Mouse (Mus musculus) lung, embryonic 16.5 days (tissue): Measurements from ENCODE around the gene Timm13. TPM values are rescaled to one million over a fixed set of nuclear protein-coding genes. Genes with fewer than 3 reads are reported as not detected.
A peak's percentile ranks its signal among the peaks of the same experiment; 100 is the strongest.

Source experiments
- ATAC-seq: fragments of 200-750 bp; cut with Nextera tagmentation; 2 replicates; pipeline ENCODE4 v1.8.0; 2017; ENCODE audit warnings: low read depth, mild to moderate bottlenecking, moderate library complexity
- H3K27ac ChIP-seq: fragments of 300-500 bp; sonication (generic); 2 replicates; pipeline ENCODE4 v1.5.1; 2014; ENCODE audit warnings: mild to moderate bottlenecking, control low read depth, low read length
- H3K27me3 ChIP-seq: fragments of 300-500 bp; sonication (generic); 2 replicates; pipeline ENCODE4 v1.6.1; 2014; ENCODE audit warnings: low read depth, low read length, mixed read lengths; ENCODE audit not compliant: control insufficient read depth, insufficient read depth
- H3K36me3 ChIP-seq: fragments of 300-500 bp; sonication (generic); 2 replicates; pipeline ENCODE4 v1.6.1; 2014; ENCODE audit warnings: low read length; ENCODE audit not compliant: control insufficient read depth, insufficient read depth
- H3K4me1 ChIP-seq: fragments of 300-500 bp; sonication (generic); replicated peaks from 2 replicates; pipeline ENCODE4 v1.6.1; 2014; ENCODE audit warnings: low read length, mixed read lengths; ENCODE audit not compliant: control insufficient read depth, insufficient read depth
- H3K4me2 ChIP-seq: fragments of 300-500 bp; sonication (generic); 2 replicates; pipeline ENCODE4 v1.6.1; 2014; ENCODE audit warnings: low read depth, low read length, control low read depth
- H3K4me3 ChIP-seq: fragments of 300-500 bp; sonication (generic); 2 replicates; pipeline ENCODE4 v1.5.1; 2014; ENCODE audit warnings: mild to moderate bottlenecking, low read length, control low read depth
- H3K9ac ChIP-seq: fragments of 300-500 bp; sonication (generic); 2 replicates; pipeline ENCODE4 v1.6.1; 2014; ENCODE audit warnings: low read length, control low read depth
- H3K9me3 ChIP-seq: fragments of 300-500 bp; sonication (generic); 2 replicates; pipeline ENCODE4 v1.6.1; 2016; ENCODE audit warnings: low read length; ENCODE audit not compliant: control insufficient read depth
- WGBS: fragments of 180-500 bp; shearing (Covaris S2); extraction: QIAGEN DNeasy Blood & Tissue Kit; methylation state at CpG from one replicate; pipeline ENCODE4 v1.1.7; 2014; 5-methylcytosine and 5-hydroxymethylcytosine counted together
- polyA plus RNA-seq: library from polyadenylated mRNA; unstranded; fragments of >200 nt; fragmentation: Nextera tagmentation; extraction: Ambion mirVana; gene quantifications from 2 replicates; pipeline ENCODE4 v1.2.1, GENCODE M21; 2015

The Timm13 gene
- polyA plus RNA-seq, 1 experiment from 2014 or later = 297 TPM

- H3K27me3 ChIP-seq = no peaks in the 10 kb centered on the region
- no peak overlapping the region for H3K4me2 ChIP-seq
- H3K36me3 ChIP-seq = no peaks in the 10 kb centered on the region
- no peaks in the 10 kb centered on the region for H3K4me1 ChIP-seq
- H3K27ac ChIP-seq = no peak overlapping the region
- ATAC-seq = no peak
- H3K9me3 ChIP-seq = no peaks in the 10 kb centered on the region
- 26% methylated on average over 10 of the region's 10 CpGs for WGBS
- H3K9ac ChIP-seq = no peak overlapping the region
- H3K4me3 ChIP-seq = no peak overlapping the region
Measured at GRCm38 (mm10) chr10:80881301-80881700, 19.5 kb downstream of the Timm13 start.

- 62% methylated on average over 2 of the region's 2 CpGs for WGBS
- no peaks in the 10 kb centered on the region for H3K27me3 ChIP-seq
- ATAC-seq = no peak
- no peak overlapping the region for H3K4me3 ChIP-seq
- no peak overlapping the region for H3K27ac ChIP-seq
- no peaks in the 10 kb centered on the region for H3K36me3 ChIP-seq
- H3K4me1 ChIP-seq = no peaks in the 10 kb centered on the region
- no peak overlapping the region for H3K9ac ChIP-seq
- H3K4me2 ChIP-seq = no peak overlapping the region
- H3K9me3 ChIP-seq = no peaks in the 10 kb centered on the region
Measured at GRCm38 (mm10) chr10:80880901-80881300, 19.9 kb downstream of the Timm13 start.

- Histone ChIP-seq H3K27ac (no peak overlapping the region), H3K9me3 (no peaks in the 10 kb centered on the region), H3K4me3 (no peak overlapping the region), H3K9ac (no peak overlapping the region), H3K27me3 (no peaks in the 10 kb centered on the region), H3K36me3 (no peaks in the 10 kb centered on the region), H3K4me1 (no peaks in the 10 kb centered on the region), H3K4me2 (no peak overlapping the region)
- peak; percentile 50 for ATAC-seq
- WGBS = 7% methylated on average over 5 of the region's 5 CpGs
Measured at GRCm38 (mm10) chr10:80880131-80880641, 20.6 kb downstream of the Timm13 start.

GRCm38 (mm10) chr10:80876594-80876993 lies 24.2 kb downstream of the Timm13 start:
- 0 out of 2 replicates have a peak, but pooled peaks have one; percentile 1 for ATAC-seq
- no peaks in the 10 kb centered on the region for H3K36me3 ChIP-seq
- no peaks in the 10 kb centered on the region for H3K9me3 ChIP-seq
- H3K4me3 ChIP-seq = no peak overlapping the region
- H3K4me2 ChIP-seq = no peak overlapping the region
- 14% methylated on average over 3 of the region's 3 CpGs for WGBS
- no peaks in the 10 kb centered on the region for H3K27me3 ChIP-seq
- H3K27ac ChIP-seq = no peak overlapping the region
- H3K4me1 ChIP-seq = no peaks in the 10 kb centered on the region
- H3K9ac ChIP-seq = no peak overlapping the region

- Histone ChIP-seq H3K27ac (no peak overlapping the region), H3K4me1 (no peaks in the 10 kb centered on the region), H3K4me2 (no peak overlapping the region), H3K27me3 (no peaks in the 10 kb centered on the region), H3K36me3 (no peaks in the 10 kb centered on the region), H3K9ac (no peak overlapping the region), H3K4me3 (no peak overlapping the region), H3K9me3 (no peaks in the 10 kb centered on the region)
- no peak for ATAC-seq
- WGBS = 29% methylated on average over 5 of the region's 5 CpGs
Measured at GRCm38 (mm10) chr10:80876028-80876427, 24.7 kb downstream of the Timm13 start.

GRCm38 (mm10) chr10:80874035-80874434 lies 26.7 kb downstream of the Timm13 start:
- no peaks in the 10 kb centered on the region for H3K9me3 ChIP-seq
- H3K4me3 ChIP-seq = no peak overlapping the region
- no peaks in the 10 kb centered on the region for H3K27me3 ChIP-seq
- H3K4me2 ChIP-seq = no peak overlapping the region
- H3K4me1 ChIP-seq = no peaks in the 10 kb centered on the region
- no peak overlapping the region; the same call in 1 of the 2 replicates for H3K9ac ChIP-seq
- H3K36me3 ChIP-seq = no peaks in the 10 kb centered on the region
- H3K27ac ChIP-seq = no peak overlapping the region
- 68% methylated on average over 9 of the region's 9 CpGs for WGBS
- ATAC-seq = no peak

GRCm38 (mm10) chr10:80871581-80871980 lies 29.2 kb downstream of the Timm13 start, which contains the start of gene Tmprss9:
Tmprss9 (plus strand) TSS chr10:80871848.
- H3K9ac ChIP-seq = no peak within 1 kb of the TSS
- no peak for ATAC-seq
- no peaks in the 10 kb centered on the region for H3K4me1 ChIP-seq
- H3K4me3 ChIP-seq = no peak within 1 kb of the TSS
- no peaks in the 10 kb centered on the region for H3K9me3 ChIP-seq
- no peak within 1 kb of the TSS for H3K4me2 ChIP-seq
- WGBS = 27% methylated on average over 9 of the region's 9 CpGs
- H3K27me3 ChIP-seq = no peaks in the 10 kb centered on the region
- no peak within 1 kb of the TSS for H3K27ac ChIP-seq
- H3K36me3 ChIP-seq = peaks cover 3% of the 10 kb centered on the region

- H3K4me1 ChIP-seq = no peaks in the 10 kb centered on the region
- no peak overlapping the region for H3K27ac ChIP-seq
- WGBS = 57% methylated on average over 1 of the region's 6 CpGs
- ATAC-seq = no peak
- H3K9me3 ChIP-seq = no peaks in the 10 kb centered on the region
- H3K9ac ChIP-seq = no peak overlapping the region
- peaks cover 3% of the 10 kb centered on the region for H3K36me3 ChIP-seq
- no peaks in the 10 kb centered on the region for H3K27me3 ChIP-seq
- H3K4me2 ChIP-seq = no peak overlapping the region
- H3K4me3 ChIP-seq = no peak overlapping the region
Measured at GRCm38 (mm10) chr10:80870993-80871392, 29.8 kb downstream of the Timm13 start.

GRCm38 (mm10) chr10:80864446-80864845 lies 36.3 kb downstream of the Timm13 start:
- Histone ChIP-seq H3K36me3 (peaks cover 16% of the 10 kb centered on the region), H3K27ac (no peak overlapping the region), H3K27me3 (no peaks in the 10 kb centered on the region), H3K4me2 (no peak overlapping the region), H3K9ac (no peak overlapping the region), H3K4me1 (no peaks in the 10 kb centered on the region), H3K9me3 (no peaks in the 10 kb centered on the region), H3K4me3 (no peak overlapping the region)
- 83% methylated on average over 16 of the region's 16 CpGs for WGBS
- ATAC-seq = no peak

- Histone ChIP-seq H3K27me3 (no peaks in the 10 kb centered on the region), H3K4me2 (no peak overlapping the region), H3K4me3 (no peak overlapping the region), H3K9ac (no peak overlapping the region), H3K27ac (no peak overlapping the region), H3K4me1 (peaks cover 8% of the 10 kb centered on the region; the same call in 1 of the 2 replicates), H3K36me3 (peaks cover 14% of the 10 kb centered on the region), H3K9me3 (no peaks in the 10 kb centered on the region)
- WGBS = 89% methylated on average over 5 of the region's 5 CpGs
- ATAC-seq = no peak
Measured at GRCm38 (mm10) chr10:80862305-80862704, 38.5 kb downstream of the Timm13 start.
